ENCODE assay signal across 14 mouse cellular contexts in the genomic region with DNA sequence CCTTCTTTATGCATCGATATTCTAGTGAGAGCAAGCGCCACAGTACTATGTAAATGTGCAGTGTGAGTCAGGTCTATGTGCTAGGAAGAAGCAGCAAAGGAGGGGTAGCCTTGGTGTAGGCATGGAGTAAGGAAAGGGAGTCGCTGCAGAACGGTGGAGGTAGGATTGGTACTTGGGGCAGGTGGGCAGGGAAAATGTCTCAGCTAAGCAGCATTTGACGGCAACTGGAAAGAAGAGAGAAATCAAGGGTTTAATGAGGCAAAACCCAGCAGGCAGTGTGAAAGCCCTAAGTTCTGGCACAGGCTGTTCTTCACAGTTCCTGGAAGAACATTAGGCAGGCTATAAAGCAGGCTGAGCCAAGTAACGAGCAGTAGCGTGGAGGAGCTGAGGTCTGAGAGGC.
"Had no signal": no experiment of that assay in that cellular context is flagged by ENCODE, and none has a peak within 500 bp of the region (broad histone marks: within the 10 kb centered on the region; RNA-seq: fewer than 3 reads in every experiment).

No protein-coding gene starts in this region.

- ATAC-seq: intestine, postnatal 0 days; liver, postnatal 0 days; lung, postnatal 0 days; midbrain, embryonic 13.5 days; midbrain, embryonic 16.5 days had no signal

- DNase-seq: kidney, adult 2 months; kidney, postnatal 25 days; layer of hippocampus, adult 9-11 months; liver, postnatal 0 days; lung, embryonic 14.5 days; retina, postnatal 1 day; right cerebral cortex, postnatal 14 days; thymus, adult 2 months; thymus, postnatal 14 days; thymus, postnatal 4 days had no signal
